Mouse (Mus musculus): ENCODE results near the gene Shisa6. TPM values are rescaled to one million over a fixed set of nuclear protein-coding genes. Genes with fewer than 3 reads are reported as not detected.

Shisa6 gene
- total RNA-seq, 1 experiment from 2014 or later, result not detected

GRCm38 (mm10) chr11:66267029-66267428 is 258.7 kb downstream of the Shisa6 start:
- no peak for ATAC-seq (ENCODE audit: extremely low read depth, insufficient number of reproducible peaks, low FRiP score, poor library complexity, severe bottlenecking)

- no peak for ATAC-seq (ENCODE audit: extremely low read depth, insufficient number of reproducible peaks, low FRiP score, poor library complexity, severe bottlenecking)
Measured at GRCm38 (mm10) chr11:66265336-66265990, 260.3 kb downstream of the Shisa6 start.

- no peak for ATAC-seq (ENCODE audit: extremely low read depth, insufficient number of reproducible peaks, low FRiP score, poor library complexity, severe bottlenecking)
Measured at GRCm38 (mm10) chr11:66260205-66260604, 265.6 kb downstream of the Shisa6 start.

- no peak for ATAC-seq (ENCODE audit: extremely low read depth, insufficient number of reproducible peaks, low FRiP score, poor library complexity, severe bottlenecking)
Measured at GRCm38 (mm10) chr11:66258851-66259250, 266.9 kb downstream of the Shisa6 start.

- ATAC-seq (ENCODE audit: extremely low read depth, insufficient number of reproducible peaks, low FRiP score, poor library complexity, severe bottlenecking), result no peak
Measured at GRCm38 (mm10) chr11:66247115-66247514, 278.6 kb downstream of the Shisa6 start.

- ATAC-seq (ENCODE audit: extremely low read depth, insufficient number of reproducible peaks, low FRiP score, poor library complexity, severe bottlenecking), result no peak
Measured at GRCm38 (mm10) chr11:66236557-66236956, 289.2 kb downstream of the Shisa6 start.

GRCm38 (mm10) chr11:66232891-66233290 is 292.9 kb downstream of the Shisa6 start:
- ATAC-seq (ENCODE audit: extremely low read depth, insufficient number of reproducible peaks, low FRiP score, poor library complexity, severe bottlenecking), result no peak

- ATAC-seq (ENCODE audit: extremely low read depth, insufficient number of reproducible peaks, low FRiP score, poor library complexity, severe bottlenecking), result no peak
Measured at GRCm38 (mm10) chr11:66222133-66222532, 303.6 kb downstream of the Shisa6 start.

GRCm38 (mm10) chr11:66218469-66218868 is 307.3 kb downstream of the Shisa6 start:
- no peak for ATAC-seq (ENCODE audit: extremely low read depth, insufficient number of reproducible peaks, low FRiP score, poor library complexity, severe bottlenecking)

- no peak for ATAC-seq (ENCODE audit: extremely low read depth, insufficient number of reproducible peaks, low FRiP score, poor library complexity, severe bottlenecking)
Measured at GRCm38 (mm10) chr11:66188627-66189287, 337.0 kb downstream of the Shisa6 start.

- no peak for ATAC-seq (ENCODE audit: extremely low read depth, insufficient number of reproducible peaks, low FRiP score, poor library complexity, severe bottlenecking)
Measured at GRCm38 (mm10) chr11:66188146-66188545, 337.6 kb downstream of the Shisa6 start.

- ATAC-seq (ENCODE audit: extremely low read depth, insufficient number of reproducible peaks, low FRiP score, poor library complexity, severe bottlenecking), result no peak
Measured at GRCm38 (mm10) chr11:66177781-66178180, 348.0 kb downstream of the Shisa6 start.

- no peak for ATAC-seq (ENCODE audit: extremely low read depth, insufficient number of reproducible peaks, low FRiP score, poor library complexity, severe bottlenecking)
Measured at GRCm38 (mm10) chr11:66167801-66168651, 357.7 kb downstream of the Shisa6 start, which contains the start of gene Dnah9. Gene Dnah9, minus strand, starts transcription at chr11:66168551.

GRCm38 (mm10) chr11:66164022-66164421 is 361.7 kb downstream of the Shisa6 start:
- no peak for ATAC-seq (ENCODE audit: extremely low read depth, insufficient number of reproducible peaks, low FRiP score, poor library complexity, severe bottlenecking)
